Mouse (Mus musculus): Measurements from ENCODE around the gene Miox. TPM values are rescaled to one million over a fixed set of nuclear protein-coding genes. Genes with fewer than 3 reads are reported as not detected.

Gene Miox
- not detected for total RNA-seq (2022)

DNA sequence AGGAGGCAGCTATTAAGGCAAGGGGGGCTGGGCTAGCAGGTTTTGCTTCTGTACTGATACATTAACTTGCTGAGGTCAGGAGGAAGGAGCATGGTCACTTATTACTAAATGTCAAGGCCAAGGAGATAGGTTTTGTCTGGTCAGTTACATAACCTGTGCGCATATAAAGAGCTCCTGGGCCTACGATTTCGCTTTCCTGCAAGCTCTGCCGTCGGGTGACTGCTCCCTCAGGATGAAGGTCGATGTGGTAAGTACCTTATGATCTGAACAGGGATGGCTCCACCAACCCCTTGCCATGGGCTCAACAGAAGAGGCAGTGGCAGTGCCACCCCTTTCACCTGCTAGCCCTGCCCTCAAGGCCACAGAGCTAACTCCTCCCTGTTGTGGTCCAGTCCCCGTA lies at the start of gene Miox:
Miox (plus strand) TSS at position 128 of the 400 bp plus-strand sequence.
- DNase-seq (ENCODE audit: low spot score), result no peak

DNA sequence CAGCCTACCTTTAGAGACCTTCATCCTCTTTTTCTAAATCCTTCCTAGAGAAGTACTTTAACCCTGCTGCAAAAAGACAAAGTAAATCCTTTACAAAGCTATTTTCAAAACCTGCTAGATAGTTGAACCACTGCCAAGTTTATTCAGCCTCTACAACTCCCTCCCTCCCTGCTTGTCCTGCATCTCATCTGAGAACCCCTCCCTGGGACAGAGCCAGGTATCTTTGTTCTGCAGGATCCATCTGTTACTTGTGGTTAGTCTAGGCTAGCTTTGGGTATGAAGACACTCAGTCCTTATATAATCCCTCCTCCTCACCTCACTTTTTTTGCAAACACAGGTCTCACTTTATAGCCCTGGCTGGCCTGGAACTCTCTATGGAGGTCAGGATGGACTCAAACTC lies 49.2 kb upstream of the Miox start:
- no peak for DNase-seq (ENCODE audit: low spot score)

DNA sequence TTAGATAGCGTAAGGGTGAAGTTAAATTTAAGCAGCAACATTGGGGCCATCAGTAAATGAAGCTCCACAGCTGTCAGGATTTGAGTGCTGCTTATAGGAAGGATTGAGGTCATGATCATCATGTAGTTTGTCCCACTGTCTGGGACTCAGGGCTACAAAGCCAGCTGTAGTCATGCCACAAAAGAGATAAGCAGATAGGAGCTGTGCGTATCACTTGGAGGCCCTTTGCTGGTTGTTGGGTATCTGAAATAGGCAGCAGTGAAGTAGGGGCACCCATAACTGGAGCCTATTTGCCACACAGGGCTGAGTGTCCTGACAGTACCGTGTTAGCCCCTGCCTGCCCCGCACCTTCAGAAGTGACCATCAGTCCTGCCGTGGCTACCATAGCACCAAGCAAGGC lies 48.7 kb upstream of the Miox start:
- DNase-seq (ENCODE audit: low spot score), result no peak

DNA sequence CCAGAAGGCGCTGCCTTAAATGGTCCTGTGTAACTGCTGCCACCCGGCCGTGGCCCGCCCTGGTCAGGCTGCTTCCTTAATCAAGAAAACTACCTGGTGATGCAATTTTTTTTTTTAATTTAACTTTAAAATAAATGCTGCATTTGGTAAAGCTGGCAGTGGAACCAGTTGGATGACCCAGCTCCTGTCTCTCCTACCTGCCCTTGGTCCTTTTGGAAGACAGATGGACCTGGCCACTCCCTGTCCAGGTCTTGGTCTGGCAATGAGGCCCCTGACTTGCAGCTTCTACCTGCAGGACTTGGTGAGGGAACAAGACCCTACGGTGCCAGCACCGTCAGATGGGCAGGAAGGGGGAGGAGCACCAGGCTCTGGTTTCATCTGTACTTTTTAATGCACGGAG lies 48.1 kb upstream of the Miox start:
- no peak for DNase-seq (ENCODE audit: low spot score)

DNA sequence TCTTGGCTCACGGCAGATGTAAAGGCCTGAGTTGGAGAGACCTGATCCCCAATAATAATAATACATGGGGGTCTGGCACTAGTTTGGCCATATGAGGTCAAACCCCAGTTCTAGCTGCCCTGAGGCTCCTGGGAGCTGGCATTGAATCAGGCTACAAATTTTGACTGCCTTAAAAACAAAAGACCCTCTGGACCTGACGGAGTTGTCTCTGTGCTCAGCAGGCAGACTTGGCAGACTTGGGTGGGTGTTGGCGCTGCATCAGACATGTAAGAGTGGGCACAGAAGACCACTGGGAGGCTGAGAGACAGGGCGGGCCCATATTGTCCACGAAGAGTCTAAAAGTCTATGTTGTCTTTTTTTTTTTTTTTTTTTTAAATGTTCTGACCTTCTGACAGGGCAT lies 47.6 kb upstream of the Miox start:
- no peak for DNase-seq (ENCODE audit: low spot score)

DNA sequence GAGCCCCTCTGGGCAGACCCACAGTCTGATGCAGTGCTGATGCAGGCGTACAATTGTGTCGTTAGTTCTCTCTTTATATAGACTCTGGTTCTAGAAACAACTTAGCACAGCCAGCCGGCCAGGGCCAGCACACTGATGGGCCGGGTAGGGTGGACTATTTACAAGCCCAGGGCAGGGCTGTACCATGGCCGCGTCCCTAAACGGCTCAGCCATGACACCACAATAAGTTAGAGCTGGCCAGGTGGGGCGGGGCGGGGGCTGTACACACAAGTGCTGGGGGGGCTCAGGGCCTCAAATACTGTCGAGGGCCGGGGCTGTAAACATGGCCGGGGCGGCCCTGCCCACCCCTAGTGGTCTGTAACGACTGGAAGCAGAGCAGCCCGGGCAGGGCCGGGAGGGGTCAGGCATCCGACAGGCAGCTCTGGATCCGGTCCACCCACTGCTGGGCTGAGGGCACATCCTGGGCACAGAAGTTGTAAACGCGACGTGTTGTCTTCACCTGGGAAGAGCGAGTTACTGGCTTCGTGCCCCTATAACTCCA lies 45.9 kb upstream of the Miox start:
- no peak for DNase-seq (ENCODE audit: low spot score)

DNA sequence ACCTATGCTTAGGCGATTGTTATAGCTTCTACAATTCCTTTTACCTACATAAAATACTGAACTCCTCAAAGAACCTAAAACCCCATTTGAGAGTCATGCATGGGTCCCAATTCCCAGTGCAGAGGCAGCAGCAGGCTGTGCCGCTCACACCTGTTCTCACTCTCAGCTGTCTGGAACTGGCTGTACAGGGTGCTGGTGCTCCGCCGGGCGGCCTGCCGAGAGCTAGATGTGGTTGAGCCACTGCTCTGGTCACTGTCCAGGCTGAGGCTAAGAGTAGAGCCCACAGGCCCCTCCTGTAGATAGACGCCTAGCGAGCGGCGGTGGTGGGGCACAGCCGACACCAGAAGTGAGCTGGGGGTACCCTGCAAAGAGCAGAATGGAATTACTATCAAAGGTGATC lies 44.7 kb upstream of the Miox start:
- DNase-seq (ENCODE audit: low spot score), result no peak

DNA sequence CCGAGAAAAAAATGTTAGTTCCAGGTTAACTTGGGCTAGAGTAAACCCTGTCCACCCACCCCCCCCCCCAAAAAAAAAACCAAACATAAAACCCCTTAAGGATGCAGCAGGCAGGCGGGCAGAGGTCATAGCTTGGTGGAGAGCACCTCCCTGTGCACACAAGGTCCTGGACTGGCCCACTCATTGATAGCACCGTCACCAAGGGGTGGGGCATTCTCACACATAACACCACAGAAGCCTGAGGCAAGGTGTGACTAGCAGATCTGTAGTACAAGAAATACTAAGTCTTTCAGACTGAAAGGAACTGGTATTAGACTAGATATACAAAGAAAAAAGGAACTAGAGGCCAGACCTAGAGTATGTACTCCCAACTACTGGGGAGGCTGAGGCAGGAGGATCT lies 42.7 kb upstream of the Miox start:
- DNase-seq (ENCODE audit: low spot score), result no peak

DNA sequence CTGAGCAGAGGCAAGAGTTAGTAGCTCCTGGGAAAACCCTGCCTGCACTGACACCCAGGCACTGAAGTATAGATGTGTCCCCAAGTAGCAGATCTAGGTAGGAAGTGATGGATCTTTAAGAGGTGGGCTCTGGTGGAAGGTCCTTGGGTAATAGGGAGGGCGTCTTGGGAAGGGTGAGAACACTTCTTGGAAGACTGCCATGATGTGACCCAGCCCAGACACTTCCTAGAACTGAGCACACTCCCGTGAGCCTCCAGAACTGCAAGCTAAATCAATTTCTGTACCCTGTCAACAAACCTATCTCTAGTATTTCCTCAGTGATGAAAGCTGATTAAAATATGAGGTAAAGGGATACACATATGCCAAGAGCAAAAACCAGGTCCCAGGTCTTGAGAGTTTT lies 41.4 kb upstream of the Miox start:
- no peak for DNase-seq (ENCODE audit: low spot score)

DNA sequence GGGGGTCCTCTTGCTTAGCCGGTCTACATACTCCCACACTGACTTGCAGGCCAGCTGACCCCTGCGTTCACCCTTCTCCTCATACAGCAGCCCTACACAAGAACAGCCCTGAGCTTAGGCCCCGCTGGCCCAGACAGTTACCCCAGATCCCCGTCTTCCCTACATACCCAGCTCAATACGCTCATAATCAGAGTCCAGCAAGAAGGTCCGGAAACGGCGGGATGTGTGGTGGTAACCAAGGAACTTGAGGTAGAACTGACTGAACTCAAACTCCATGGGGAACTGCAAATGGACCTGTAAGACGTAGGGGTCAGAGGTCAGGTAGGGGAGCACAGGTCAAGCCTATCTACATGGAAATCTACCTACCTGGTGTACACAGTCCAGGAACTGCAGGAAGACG lies 40.4 kb upstream of the Miox start:
- no peak for DNase-seq (ENCODE audit: low spot score)

DNA sequence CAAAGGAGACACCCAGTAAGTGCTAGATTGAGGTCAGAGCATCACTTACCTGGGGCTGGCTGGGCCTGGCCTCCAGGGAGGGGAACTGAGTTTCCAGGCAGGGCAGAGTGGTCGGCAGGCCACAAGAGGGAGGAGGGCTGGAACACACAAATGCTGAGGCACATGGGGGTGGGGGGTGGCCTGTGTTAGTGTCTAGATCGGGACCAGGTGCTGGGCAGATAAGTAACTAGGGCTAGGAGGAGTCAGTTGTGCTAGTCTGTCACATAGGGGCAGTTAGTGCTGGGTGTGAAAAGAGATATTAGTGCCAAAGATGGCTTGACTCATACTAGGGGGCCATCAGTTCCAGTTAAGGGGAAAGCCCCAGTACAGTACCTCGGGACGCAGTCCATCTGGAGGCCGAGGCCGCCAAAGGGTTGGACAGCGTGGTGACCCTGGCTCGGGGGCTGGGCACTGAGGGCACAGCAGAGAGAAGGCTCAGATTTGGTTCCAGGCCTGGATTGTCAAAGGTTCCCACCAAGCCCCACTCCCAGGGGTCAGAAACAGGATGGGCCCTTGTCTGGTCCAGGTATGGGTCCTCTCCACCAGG lies 38.5 kb upstream of the Miox start:
- no peak for DNase-seq (ENCODE audit: low spot score)

DNA sequence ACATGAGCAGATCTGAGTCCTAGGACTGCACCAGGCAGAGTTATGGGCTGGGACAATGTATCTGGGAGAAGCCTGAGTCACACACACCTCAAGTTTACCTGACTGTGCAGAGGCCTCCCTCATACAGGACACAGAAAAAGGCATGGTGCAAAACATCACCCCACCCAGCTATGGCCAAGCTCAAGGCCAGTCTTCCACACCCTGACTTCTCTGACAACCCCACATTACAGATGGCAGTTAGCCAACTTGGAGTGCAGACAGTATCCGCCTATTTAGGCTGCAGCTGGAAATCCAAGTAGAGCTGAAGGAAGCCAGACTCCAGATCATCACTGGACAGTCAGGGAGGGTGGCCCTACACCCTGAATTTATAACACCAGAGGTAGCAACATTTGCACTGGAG lies 37.7 kb upstream of the Miox start:
- peak; percentile 61 for DNase-seq (ENCODE audit: low spot score)

DNA sequence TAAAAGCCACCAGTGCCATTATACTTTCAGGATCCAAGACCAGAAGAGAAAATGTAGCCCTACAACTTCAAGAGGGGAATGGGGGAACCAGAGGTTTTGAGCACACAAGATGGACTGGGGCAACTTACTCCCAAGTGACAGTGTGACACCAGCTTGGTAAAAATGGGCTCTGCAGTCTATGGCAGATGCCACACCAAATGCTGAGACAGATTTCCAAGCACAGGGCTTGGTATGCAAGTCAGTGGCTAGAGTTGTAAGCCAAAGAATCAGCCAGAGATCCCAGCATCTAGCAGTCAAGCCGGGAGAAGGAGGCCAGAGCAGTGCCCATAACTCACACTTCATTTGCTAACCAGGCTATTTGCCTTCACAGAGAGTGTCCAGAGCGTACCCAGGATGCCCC lies 36.5 kb upstream of the Miox start:
- DNase-seq (ENCODE audit: low spot score), result no peak

DNA sequence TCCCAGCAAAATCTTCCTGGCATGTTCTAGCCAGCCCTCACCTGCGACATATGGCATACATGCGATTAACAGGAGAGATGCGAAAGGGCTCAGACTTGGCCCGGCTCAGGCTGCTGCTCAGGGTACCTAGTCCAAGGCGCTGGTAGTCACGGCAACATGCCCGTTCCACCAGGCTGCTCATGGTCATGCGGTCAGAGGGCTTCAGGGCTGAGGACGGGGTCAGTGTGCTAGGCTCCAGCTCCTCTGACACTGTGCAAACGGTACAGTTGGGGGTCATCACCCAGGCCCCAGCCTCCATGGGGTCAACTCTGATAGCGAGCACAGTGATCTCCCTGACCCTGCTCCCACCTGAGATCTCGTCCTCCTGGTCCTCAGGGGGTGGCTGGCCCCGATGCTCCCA lies 34.0 kb upstream of the Miox start:
- DNase-seq (ENCODE audit: low spot score), result no peak

DNA sequence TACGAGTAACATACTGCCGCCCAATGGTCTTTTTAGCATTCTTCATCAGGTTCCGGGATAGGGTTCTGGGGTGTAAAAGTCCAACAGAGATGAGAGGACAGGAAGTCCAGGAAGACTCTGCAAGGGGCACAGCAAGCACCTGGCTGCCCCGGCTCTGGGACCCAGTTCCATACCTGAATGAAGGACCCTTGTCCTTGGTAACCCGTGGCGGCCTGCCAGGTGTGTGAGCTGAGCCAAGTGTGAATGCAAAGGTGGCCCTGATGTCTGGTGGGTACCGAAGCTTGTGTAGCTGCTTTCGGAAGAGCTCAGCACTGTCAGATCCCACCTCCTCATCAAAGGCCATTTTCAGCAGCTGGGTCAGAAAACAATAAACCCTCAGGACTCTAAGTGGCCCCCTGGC lies 33.6 kb upstream of the Miox start:
- DNase-seq (ENCODE audit: low spot score), result no peak

DNA sequence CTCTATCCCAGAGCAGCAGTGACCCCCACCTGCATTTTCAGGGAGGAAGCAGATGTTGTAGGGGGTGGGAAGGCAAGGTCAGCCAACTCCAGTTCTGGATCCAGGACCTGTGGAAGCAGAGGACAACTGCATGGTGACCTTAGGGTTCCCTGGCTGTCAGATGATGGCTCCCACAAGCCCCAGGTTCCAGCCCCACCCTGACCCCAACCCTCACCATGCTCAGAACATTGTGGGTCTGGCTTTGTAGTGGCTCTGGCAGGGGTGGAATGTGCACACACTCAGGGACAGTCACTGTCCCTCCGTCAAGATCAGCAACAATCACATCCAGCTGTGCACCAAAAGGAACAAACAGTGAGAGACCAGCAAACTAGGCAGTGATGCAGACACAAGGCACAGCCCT lies 28.2 kb upstream of the Miox start:
- DNase-seq (ENCODE audit: low spot score), result no peak

DNA sequence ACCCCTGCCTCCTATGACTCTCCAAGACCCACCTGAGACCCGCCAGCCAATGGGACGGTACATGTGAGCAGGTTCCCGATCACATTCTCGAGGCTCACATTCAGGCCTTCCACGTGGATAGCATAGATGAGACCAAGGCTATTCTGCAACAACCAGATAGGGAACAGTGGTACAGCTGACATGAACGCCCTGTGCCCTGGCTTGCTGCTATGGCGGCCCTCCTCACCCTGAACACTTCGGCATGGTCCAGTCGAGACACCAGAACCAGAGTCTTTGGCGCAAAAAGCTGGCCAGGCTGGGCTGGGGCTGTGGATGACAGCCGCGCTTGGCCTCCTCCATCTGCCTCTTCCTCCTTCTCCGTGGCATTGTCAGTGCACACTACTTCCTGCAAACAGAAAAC lies 26.7 kb upstream of the Miox start:
- DNase-seq (ENCODE audit: low spot score), result no peak

DNA sequence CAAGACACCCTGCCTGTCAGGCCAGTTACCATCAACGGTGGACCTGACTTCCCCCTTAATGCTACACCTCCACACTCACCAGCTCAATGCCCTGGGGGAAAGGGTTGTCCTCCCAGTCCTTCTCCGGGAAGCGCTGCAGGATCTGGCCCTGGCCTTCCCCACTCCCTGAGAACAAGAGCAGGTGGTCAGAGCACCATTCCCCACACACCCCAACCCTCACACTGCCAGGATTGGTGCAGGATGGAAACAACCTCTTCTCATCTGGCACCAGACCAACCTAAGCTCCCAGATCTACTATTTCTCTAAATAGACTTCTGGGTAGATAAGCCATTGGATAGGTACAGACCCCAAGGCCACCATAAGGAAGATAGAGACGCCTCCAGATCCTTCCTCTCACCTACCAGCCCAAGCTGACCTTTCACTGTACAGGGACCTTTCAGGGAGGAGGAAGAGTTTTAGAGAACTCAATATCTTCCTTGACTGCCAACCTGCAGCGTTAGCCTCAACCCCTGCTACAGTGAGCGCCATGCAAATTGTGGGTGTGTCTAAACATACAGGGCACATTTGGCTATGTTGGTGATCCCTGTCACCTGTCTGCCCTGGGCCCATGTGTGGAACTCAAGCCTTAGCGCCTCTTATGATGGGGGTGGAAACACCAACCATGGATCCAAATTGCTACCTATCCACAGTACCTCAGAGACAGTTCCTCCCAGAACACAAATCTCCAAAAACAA lies 25.6 kb upstream of the Miox start:
- no peak for DNase-seq (ENCODE audit: low spot score)

DNA sequence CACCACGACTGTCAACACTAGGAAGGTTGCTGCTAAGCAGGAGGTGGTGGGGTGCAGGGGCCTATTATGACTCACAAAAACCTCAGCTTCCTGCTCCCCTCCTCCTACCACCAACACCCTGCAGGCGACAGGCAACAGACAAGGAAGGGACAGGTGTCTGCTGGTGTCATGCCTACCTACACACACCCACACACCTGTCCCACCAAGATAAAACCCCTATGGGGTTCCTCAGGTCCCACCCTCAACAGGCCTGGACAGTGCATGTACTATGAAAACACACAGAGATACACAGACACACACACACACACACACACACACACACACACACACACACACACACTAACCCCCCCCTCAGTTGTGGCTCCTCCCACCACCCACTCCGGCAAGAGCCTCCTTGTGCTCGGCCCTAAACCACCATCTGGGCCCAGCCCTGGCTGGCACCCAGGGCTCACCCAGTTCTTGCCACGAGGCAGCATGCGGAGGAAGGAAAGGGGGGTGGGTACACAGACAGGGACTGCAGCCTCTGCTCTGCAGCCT lies 24.2 kb upstream of the Miox start:
- no peak for DNase-seq (ENCODE audit: low spot score)

DNA sequence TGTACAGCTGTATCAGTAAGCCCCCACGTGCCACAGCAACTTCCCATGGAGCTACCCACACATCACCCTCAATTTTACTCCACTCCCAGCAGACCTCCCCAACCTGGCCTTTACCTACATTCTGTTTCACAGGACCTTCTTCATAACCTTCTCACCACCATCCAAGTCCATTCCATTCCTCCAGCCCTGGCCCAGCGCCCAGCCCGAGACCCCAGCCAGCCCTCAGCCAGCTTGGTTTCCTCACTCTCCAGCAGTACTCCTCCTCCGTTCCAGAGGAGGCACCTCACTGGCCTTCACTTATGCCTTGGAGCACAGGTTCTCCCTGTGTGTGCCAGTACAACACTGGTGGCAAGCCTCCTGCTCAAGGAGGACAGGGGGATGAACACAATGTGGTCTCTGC lies 20.8 kb upstream of the Miox start:
- DNase-seq (ENCODE audit: low spot score), result no peak

DNA sequence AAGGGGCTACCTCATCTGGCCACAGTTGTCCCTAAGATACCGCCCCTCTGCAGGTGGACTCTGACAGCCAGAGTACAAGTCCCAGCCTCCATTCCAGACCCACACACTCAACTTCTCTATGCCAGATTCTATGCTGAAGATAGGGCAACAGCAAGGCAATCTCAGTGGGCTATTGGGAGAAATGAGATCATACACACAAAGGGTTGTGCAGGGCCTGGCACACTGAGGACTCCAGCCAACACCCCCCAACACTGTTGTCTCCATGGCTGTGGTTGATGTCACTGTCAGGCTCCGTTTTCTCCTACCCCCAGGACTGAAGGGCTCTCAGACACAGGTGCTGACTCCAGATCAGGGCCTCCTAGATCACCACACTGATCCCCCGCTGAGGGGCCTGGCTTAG lies 20.1 kb upstream of the Miox start:
- no peak for DNase-seq (ENCODE audit: low spot score)

DNA sequence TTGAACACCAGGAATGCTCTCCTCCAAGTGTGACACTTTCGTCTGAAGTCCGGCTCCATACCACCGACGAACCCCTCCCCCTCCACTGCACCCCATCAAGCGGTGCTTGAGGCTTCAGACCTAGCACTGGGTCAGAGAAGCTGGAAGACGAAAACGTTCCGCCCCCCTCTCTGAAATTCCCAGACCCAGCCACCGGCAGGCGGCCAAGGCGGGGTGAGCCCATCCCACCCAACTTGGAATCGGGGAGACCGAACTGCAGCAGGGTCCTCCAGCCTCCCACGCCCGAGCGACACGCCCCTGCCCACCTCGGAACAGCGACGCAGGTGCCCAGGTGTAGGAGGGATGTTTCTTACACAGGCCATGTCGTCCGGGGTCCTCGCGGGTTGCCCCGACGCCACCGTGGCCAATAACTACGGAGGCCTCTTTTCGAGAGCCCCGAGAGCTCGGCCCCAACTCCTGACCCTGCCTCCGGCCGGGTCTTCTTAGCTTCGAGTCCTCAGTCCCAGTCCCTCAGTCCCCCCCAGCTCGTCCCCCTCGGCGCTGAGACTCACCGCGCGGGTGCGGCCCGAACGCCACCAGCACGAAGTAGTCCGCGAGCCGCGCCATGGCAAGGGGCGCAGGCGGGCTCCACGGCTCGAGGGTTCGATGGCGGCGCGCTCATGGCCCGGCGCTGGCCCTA lies 19.5 kb upstream of the Miox start:
- no peak for DNase-seq (ENCODE audit: low spot score)

DNA sequence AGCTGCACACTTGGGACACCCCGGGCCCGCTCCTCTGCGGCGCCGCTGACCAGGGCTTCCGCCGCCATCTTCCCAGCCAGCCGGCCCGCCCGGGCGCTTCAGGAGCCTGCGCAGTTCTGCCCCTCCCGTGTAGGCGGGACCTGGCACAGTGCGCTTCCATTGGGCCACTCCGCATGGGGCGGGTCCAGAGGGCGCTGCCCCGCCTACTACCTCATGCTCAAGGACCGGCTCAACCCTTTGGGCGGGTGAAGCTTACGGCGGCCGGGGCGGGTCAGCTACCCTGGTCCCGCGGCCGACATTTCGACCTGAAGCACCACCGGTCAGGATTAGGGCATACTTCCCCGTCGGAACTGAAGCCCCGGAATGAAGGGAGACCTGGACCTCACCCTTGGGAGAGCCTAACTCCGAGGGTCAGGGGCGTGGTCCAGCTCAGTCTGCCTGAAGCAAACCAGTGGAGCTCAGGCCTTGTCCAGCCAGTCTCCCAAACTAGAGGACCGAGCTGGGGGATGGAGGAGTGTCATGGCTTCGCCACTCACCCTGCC lies 18.9 kb upstream of the Miox start, which contains the start of gene Sbf1:
Sbf1 (minus strand) TSS at position 122 of the 542 bp plus-strand sequence.
- DNase-seq (ENCODE audit: low spot score), result peak; percentile 98

All from heart, adult 8-10 months (tissue).